Mouse (Mus musculus) gastrocnemius, adult 2 months (tissue): Measurements from ENCODE around the gene Tyr. TPM values are rescaled to one million over a fixed set of nuclear protein-coding genes. Genes with fewer than 3 reads are reported as not detected.
A peak's percentile ranks its signal among the peaks of the same experiment; 100 is the strongest.
"Not testable (repeated sequence)": the region's sequence is repeated elsewhere in the genome, so short reads cannot be mapped to it uniquely, and the experiment has no call there.

Source experiments
- DNase-seq: peaks from one replicate; pipeline ENCODE4 v3.0.0; 2022
- H3K27ac ChIP-seq: fragments of 200-600 bp; 2 replicates; pipeline ENCODE4 v1.8.1; 2022; ENCODE audit warnings: mild to moderate bottlenecking
- H3K4me3 ChIP-seq: fragments of 200-600 bp; 2 replicates; pipeline ENCODE4 v1.8.1; 2022; ENCODE audit warnings: mild to moderate bottlenecking, moderate library complexity
- CTCF ChIP-seq: fragments of 200-600 bp; IDR thresholded peaks from 2 replicates; pipeline ENCODE4 v1.8.1; 2022; ENCODE audit warnings: antibody characterized with exemption, mild to moderate bottlenecking, moderate library complexity
- intact Hi-C: fragments of 180-260 bp; cut with DNase I; formaldehyde crosslinking; loops from one replicate; pipeline ENCODE4 v1.15.1; 2025
- long read RNA-seq, 2 experiments: library from polyadenylated mRNA; stranded (forward); transcript quantifications; one replicate each; pipeline ENCODE4 v2.0.0; 2021
- total RNA-seq, 2 experiments: library from RNA; stranded (reverse); gene quantifications; 2 replicates each; pipeline ENCODE4 v1.2.3; 2021

The Tyr gene
- total RNA-seq = not detected
- long read RNA-seq, experiment 1 = 0 reads
- long read RNA-seq, experiment 2 = 0 reads

DNA sequence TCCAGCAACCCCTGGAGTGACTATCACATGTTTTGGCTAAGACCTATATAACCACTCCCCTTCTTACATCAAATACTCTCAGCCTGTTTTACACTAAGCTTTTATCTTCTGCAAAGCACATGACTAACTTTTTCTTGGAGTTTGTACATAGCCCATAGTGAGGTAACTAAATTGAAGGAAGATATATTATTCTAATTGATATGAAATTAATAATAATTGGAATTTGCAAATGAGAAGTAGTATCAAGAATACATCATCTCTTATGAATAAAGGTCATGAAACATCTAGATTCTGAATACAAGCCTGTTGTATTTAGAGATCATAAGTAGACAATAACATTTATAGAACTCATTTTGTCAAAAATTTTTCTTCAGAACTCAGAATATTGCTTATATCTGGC is at the start of gene Tyr:
Tyr (minus strand) TSS at position 101 of the 400 bp plus-strand sequence.
- no peak for DNase-seq
- Histone ChIP-seq H3K27ac (no peak within 1 kb of the TSS), H3K4me3 (no peak within 1 kb of the TSS)
- intact Hi-C loops = no loop called here
- no peak for TF ChIP-seq CTCF

DNA sequence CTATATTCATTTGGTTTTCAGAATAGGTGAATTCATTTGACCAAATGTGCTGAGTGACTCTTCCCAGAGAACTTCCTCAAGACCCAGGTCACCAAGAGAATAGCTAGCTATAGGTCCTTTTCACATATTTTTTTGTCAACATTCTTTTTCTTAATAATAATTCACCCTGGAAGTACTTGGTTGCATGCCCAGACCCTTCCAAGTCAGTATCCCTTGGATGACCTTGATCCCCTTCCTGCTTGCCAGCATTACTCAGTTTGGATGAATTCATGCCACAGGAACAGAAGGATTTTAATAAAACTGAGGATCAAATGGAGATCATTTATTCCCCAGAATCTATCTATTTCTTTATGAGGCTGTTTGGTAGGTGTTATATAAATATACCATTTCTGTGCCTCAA is 45.7 kb upstream of the Tyr start:
- no peak for DNase-seq
- TF ChIP-seq CTCF = no peak
- no peak overlapping the region for H3K4me3 ChIP-seq
- no peak overlapping the region for H3K27ac ChIP-seq
- intact Hi-C loops = no loop called here

DNA sequence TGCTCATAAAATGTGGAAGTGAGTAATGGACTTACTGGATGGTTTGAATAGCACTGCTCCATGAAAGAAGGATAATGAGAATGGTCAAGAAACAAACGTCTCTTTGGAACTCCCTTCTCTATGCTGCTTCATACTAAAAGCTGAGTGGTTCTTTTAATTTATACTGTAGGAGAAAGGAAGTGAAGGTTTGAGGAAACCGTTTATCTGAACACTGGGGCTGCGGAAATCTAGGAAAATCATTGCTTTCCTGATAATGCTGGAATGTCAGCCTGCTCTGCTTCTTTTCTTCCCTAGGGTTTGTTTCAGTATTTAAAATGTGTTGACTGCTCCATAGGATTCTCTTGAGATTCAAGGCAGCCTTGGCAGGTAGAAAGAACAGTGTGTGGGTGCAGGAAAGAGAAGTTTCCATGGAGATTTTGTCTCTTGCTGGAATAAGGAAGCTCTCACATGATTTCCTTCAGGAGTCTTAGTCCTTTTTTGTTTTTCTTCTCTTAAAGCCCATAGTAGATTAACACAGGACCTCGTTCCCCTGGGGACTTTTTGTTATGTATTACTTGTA is 891 bp upstream of the Tyr start:
- intact Hi-C loops = no loop called here
- Histone ChIP-seq H3K27ac (no peak overlapping the region), H3K4me3 (no peak overlapping the region)
- no peak for DNase-seq
- no peak for TF ChIP-seq CTCF

DNA sequence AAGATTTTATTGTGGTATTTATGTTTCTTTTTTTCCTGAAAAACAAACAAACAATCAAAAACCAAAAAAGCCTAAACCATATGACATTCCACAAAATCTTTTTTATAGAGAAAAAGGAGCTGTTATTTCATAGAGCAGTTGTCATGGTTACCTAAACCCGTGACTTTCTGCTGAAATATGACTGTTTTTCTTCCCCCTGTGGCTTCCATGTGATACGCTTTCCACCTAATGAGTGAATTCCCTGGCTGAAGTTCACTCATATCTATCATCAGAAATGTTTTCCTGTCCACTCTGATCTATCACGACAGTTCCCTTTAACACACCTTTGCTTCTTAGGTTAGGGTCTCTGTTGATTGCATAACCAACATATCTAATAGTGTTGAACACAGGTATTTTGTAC is 5.3 kb downstream of the Tyr start:
- H3K27ac ChIP-seq = no peak overlapping the region
- DNase-seq = no peak
- intact Hi-C loops = no loop called here

DNA sequence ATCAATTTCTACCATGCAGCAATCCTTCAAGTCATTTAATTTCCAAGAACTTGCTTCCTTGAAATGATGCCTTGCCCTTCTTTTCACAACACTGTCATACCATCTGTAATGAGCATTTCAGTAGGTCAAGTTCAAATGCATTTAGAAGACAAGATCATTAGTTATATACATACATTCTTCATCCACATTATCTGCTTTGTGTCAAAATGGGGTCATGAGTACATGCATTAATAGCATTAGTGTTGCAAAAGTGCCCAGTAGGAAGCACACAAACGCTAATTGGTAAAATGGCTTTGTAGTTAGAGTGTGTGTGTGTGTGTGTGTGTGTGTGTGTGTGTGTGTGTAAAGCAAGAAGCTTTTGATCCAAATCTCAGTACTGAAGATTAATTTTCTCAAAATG is 80.0 kb downstream of the Tyr start:
- Histone ChIP-seq H3K4me3 (no peak overlapping the region), H3K27ac (no peak overlapping the region)
- intact Hi-C loops = no loop called here
- no peak for DNase-seq
- no peak for TF ChIP-seq CTCF

More for the DNA sequence above, 5.3 kb downstream of the Tyr start:
- no peak for TF ChIP-seq CTCF
- no peak overlapping the region for H3K4me3 ChIP-seq

DNA sequence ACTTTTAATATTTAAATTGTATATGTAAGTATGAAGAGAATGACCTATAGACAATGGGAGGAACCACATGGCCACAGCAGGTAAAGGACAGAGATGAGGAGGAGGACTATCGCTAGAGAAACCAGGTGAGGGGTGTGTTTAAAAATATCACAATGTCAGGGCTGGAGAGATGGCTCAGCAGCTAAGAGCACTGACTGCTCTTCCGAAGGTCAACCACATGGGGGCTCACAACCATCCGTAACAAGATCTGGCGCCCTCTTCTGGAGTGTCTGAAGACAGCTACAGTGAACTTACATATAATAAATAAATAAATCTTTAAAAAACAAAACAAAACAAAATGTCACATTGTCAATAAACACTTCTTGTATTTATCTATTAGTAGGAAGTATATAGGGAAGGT is 81.9 kb downstream of the Tyr start:
- TF ChIP-seq CTCF = peak; percentile 62
- intact Hi-C loops, H3K4me3 ChIP-seq, H3K27ac ChIP-seq: not testable (repeated sequence)
- peak; percentile 20 for DNase-seq

DNA sequence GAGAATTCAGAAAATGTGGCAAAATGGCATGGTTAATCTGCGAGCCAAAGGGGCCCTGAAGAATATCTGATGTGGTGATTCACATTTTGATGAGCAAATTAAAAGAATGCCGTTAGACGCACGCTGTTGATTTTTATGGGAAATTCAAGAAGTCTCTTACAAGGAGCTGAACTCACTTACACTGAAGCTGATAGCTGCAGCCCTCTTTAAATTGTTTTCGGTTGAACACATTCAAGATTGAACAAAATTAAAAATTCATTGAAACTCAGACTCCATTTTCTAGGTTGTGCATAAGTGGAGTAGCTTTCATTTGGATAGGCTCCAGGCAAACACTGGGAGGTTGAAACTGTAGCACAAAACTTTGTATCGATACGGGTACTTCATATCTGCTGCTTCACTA is 96.3 kb downstream of the Tyr start:
- TF ChIP-seq CTCF = no peak
- H3K27ac ChIP-seq = no peak overlapping the region
- no peak overlapping the region for H3K4me3 ChIP-seq
- intact Hi-C loops = no loop called here
- no peak for DNase-seq

DNA sequence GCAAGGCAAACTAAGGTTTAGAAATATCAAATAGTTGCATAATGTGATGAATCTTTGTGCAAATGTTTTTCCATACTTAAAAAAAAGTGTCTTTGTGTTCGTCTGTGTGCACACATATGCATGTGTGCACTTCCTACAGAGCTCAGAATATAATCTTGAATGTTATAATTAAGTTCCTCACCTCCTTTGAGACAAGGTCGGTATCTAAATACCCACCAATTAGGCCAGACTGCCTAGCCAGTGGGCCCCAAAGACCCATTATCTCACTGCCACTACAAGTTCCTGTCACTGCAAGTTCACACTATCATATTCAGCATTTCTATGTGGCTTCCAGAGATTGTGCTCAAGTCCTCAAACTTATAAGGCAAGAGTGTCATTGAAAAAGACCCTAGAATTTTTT is 118.4 kb downstream of the Tyr start:
- no peak for DNase-seq
- TF ChIP-seq CTCF = no peak
- H3K27ac ChIP-seq = peak overlapping the region; percentile 12; the same call in 1 of the 2 replicates
- no peak overlapping the region for H3K4me3 ChIP-seq
- intact Hi-C loops = no loop called here

Other genes starting within 250 kb of the Tyr start
- gene Nox4, start 247.4 kb downstream of the Tyr start, total RNA-seq = 1 to 10 TPM; 2.2 to 2.4 TPM
- not detected for gene Grm5, start 90.7 kb upstream of the Tyr start, total RNA-seq